Mouse (Mus musculus): Measurements from ENCODE around the gene Rnh1.

The Rnh1 gene

GRCm38 (mm10) chr7:141172116-141173006, at the start of gene Rnh1:
TSS of gene Rnh1 (minus strand) at chr7:141172857.
- DNase-seq (ENCODE audit: extremely low spot score) = peak; percentile 96

- DNase-seq (ENCODE audit: extremely low spot score) = no peak
Measured at GRCm38 (mm10) chr7:141222126-141222467, 49.4 kb upstream of the Rnh1 start.

GRCm38 (mm10) chr7:141221249-141222125, 48.8 kb upstream of the Rnh1 start:
- DNase-seq (ENCODE audit: extremely low spot score) = peak; percentile 100

- no peak for DNase-seq (ENCODE audit: extremely low spot score)
Measured at GRCm38 (mm10) chr7:141220377-141220776, 47.7 kb upstream of the Rnh1 start.

- DNase-seq (ENCODE audit: extremely low spot score) = no peak
Measured at GRCm38 (mm10) chr7:141219558-141220099, 47.0 kb upstream of the Rnh1 start.

- no peak for DNase-seq (ENCODE audit: extremely low spot score)
Measured at GRCm38 (mm10) chr7:141218557-141219133, 46.0 kb upstream of the Rnh1 start.

GRCm38 (mm10) chr7:141218141-141218540, 45.5 kb upstream of the Rnh1 start:
- DNase-seq (ENCODE audit: extremely low spot score) = no peak

GRCm38 (mm10) chr7:141217343-141218013, 44.8 kb upstream of the Rnh1 start:
- DNase-seq (ENCODE audit: extremely low spot score) = no peak

- DNase-seq (ENCODE audit: extremely low spot score) = no peak
Measured at GRCm38 (mm10) chr7:141216894-141217293, 44.2 kb upstream of the Rnh1 start.

- DNase-seq (ENCODE audit: extremely low spot score) = peak; percentile 86
Measured at GRCm38 (mm10) chr7:141215880-141216733, 43.5 kb upstream of the Rnh1 start.

- DNase-seq (ENCODE audit: extremely low spot score) = peak; percentile 98
Measured at GRCm38 (mm10) chr7:141215101-141215879, 42.6 kb upstream of the Rnh1 start, which contains the start of gene Rassf7. TSS of gene Rassf7 (plus strand) at chr7:141215860.

GRCm38 (mm10) chr7:141214310-141214709, 41.7 kb upstream of the Rnh1 start:
- no peak for DNase-seq (ENCODE audit: extremely low spot score)

GRCm38 (mm10) chr7:141213605-141214235, 41.1 kb upstream of the Rnh1 start, which contains the start of gene Lmntd2:
TSS of gene Lmntd2 (minus strand) at chr7:141214080.
- DNase-seq (ENCODE audit: extremely low spot score) = no peak

GRCm38 (mm10) chr7:141213133-141213532, 40.5 kb upstream of the Rnh1 start:
- DNase-seq (ENCODE audit: extremely low spot score) = no peak

GRCm38 (mm10) chr7:141210606-141211131, 38.0 kb upstream of the Rnh1 start:
- DNase-seq (ENCODE audit: extremely low spot score) = no peak

GRCm38 (mm10) chr7:141210137-141210536, 37.5 kb upstream of the Rnh1 start:
- DNase-seq (ENCODE audit: extremely low spot score) = no peak

- DNase-seq (ENCODE audit: extremely low spot score) = no peak
Measured at GRCm38 (mm10) chr7:141209526-141209925, 36.9 kb upstream of the Rnh1 start.

- no peak for DNase-seq (ENCODE audit: extremely low spot score)
Measured at GRCm38 (mm10) chr7:141206182-141206937, 33.7 kb upstream of the Rnh1 start.

All from embryo, embryonic 9.5 days (tissue).